In genomic region chr2:150688541-150689186, GRCm38 (mm10) we compare ENCODE assay signal across 8 mouse cellular contexts. TPM values are rescaled to one million over a fixed set of nuclear protein-coding genes. Genes with fewer than 3 reads are reported as not detected.
DNase-seq lines count a peak whose midpoint lies in the region; ATAC-seq and TF ChIP-seq lines count a peak whose summit lies in the region.
"Had no signal": no experiment of that assay in that cellular context is flagged by ENCODE, and none has a peak within 500 bp of the region (broad histone marks: within the 10 kb centered on the region; RNA-seq: fewer than 3 reads in every experiment).

No protein-coding gene starts in this region.

- TF ChIP-seq EP300 in liver, postnatal 0 days (IDR thresholded peaks at IDR 0.05; ENCODE audit: low read depth): no peak

- DNase-seq in thymus, postnatal 4 days: peak; percentile 52
- DNase-seq in thymus, adult 18-20 months: no peak
- DNase-seq in cerebellum, postnatal 36 days: peak; percentile 85 to 86
- peak; percentile 73 for DNase-seq in heart, embryonic 10.5 days (ENCODE audit: low spot score)
- peak; percentile 79 for DNase-seq in kidney, adult 2 months
- no peak for DNase-seq in liver, postnatal 0 days

- H3K9me3 ChIP-seq in heart, embryonic 10.5 days: no peaks in the 10 kb centered on the region
- no peaks in the 10 kb centered on the region for H3K9me3 ChIP-seq in liver, postnatal 0 days (ENCODE audit: low read length)
- H3K9me3 ChIP-seq in stomach, embryonic 16.5 days (replicated peaks; ENCODE audit: control insufficient read depth, low read length): no peaks in the 10 kb centered on the region

- H3K9ac ChIP-seq in liver, postnatal 0 days (replicated peaks): no peak overlapping the region
- peak overlapping the region; percentile 31; the same call in 1 of the 2 replicates for H3K9ac ChIP-seq in stomach, embryonic 16.5 days (ENCODE audit: low read length)

- H3K4me1 ChIP-seq in heart, embryonic 10.5 days: peaks cover 11% of the 10 kb centered on the region
- H3K4me1 ChIP-seq in kidney, adult 2 months (ENCODE audit: control insufficient read depth, insufficient read depth, low read length): no peaks in the 10 kb centered on the region
- H3K4me1 ChIP-seq in liver, postnatal 0 days (ENCODE audit: insufficient read depth): no peaks in the 10 kb centered on the region
- H3K4me1 ChIP-seq in stomach, embryonic 16.5 days (ENCODE audit: control insufficient read depth, insufficient read depth, low read length): 0 out of 2 replicates have a peak, but pooled peaks cover 7% of the 10 kb centered on the region

- no peak overlapping the region for H3K27ac ChIP-seq in heart, embryonic 10.5 days
- H3K27ac ChIP-seq in kidney, adult 2 months (ENCODE audit: insufficient read depth, low read depth, low read length): no peak overlapping the region
- no peak overlapping the region for H3K27ac ChIP-seq in liver, postnatal 0 days (ENCODE audit: low read depth)
- H3K27ac ChIP-seq in stomach, embryonic 16.5 days (ENCODE audit: low read length): no peak overlapping the region

- no peak for TF ChIP-seq POLR2A in kidney, adult 2 months (IDR thresholded peaks at IDR 0.05; ENCODE audit: low read depth, low read length)

- WGBS in heart, embryonic 10.5 days: under 1% methylated on average over 27 of the region's 44 CpGs
- 2% methylated on average over 44 of the region's 44 CpGs for WGBS in kidney, adult 2 months
- 2% methylated on average over 44 of the region's 44 CpGs for WGBS in liver, postnatal 0 days (ENCODE audit: insufficient replicate concordance)
- under 1% methylated on average over 44 of the region's 44 CpGs for WGBS in stomach, embryonic 16.5 days

- H3K36me3 ChIP-seq in heart, embryonic 10.5 days: no peaks in the 10 kb centered on the region
- no peaks in the 10 kb centered on the region for H3K36me3 ChIP-seq in kidney, adult 2 months (ENCODE audit: control insufficient read depth, insufficient read depth, low read length)
- no peaks in the 10 kb centered on the region for H3K36me3 ChIP-seq in liver, postnatal 0 days (replicated peaks; ENCODE audit: insufficient read depth, low read length)
- no peaks in the 10 kb centered on the region for H3K36me3 ChIP-seq in stomach, embryonic 16.5 days (ENCODE audit: control insufficient read depth, insufficient read depth, low read length)

- H3K4me2 ChIP-seq in liver, postnatal 0 days (ENCODE audit: low read depth, low read length): peak overlapping the region; percentile 51
- peak overlapping the region; percentile 55 for H3K4me2 ChIP-seq in stomach, embryonic 16.5 days (ENCODE audit: low read depth, low read length)

- peaks cover 82% of the 10 kb centered on the region for H3K27me3 ChIP-seq in heart, embryonic 10.5 days (ENCODE audit: insufficient read depth, poor library complexity, severe bottlenecking)
- peaks cover 1% of the 10 kb centered on the region; the same call in 1 of the 2 replicates for H3K27me3 ChIP-seq in kidney, adult 2 months (replicated peaks; ENCODE audit: control insufficient read depth, insufficient read depth, low read length)
- peaks cover 44% of the 10 kb centered on the region for H3K27me3 ChIP-seq in liver, postnatal 0 days (ENCODE audit: insufficient read depth, low read length)
- peaks cover 52% of the 10 kb centered on the region for H3K27me3 ChIP-seq in stomach, embryonic 16.5 days (ENCODE audit: control insufficient read depth, insufficient read depth, low read length)

- no peak for TF ChIP-seq CTCF in kidney, adult 2 months (conservative IDR thresholded peaks at IDR 0.05; ENCODE audit: insufficient read depth, insufficient read length, low read depth, low read length)
- TF ChIP-seq CTCF in liver, postnatal 0 days (IDR thresholded peaks at IDR 0.05; ENCODE audit: low read depth): no peak

- ATAC-seq in liver, postnatal 0 days: no peak
- ATAC-seq in stomach, embryonic 16.5 days (ENCODE audit: insufficient read depth, low FRiP score): no peak

- H3K4me3 ChIP-seq in heart, embryonic 10.5 days: peak overlapping the region; percentile 60
- peak overlapping the region; percentile 6; the same call in 1 of the 2 replicates for H3K4me3 ChIP-seq in kidney, adult 2 months (ENCODE audit: insufficient read depth, low read depth, low read length)
- peak overlapping the region; percentile 13; the same call in 1 of the 2 replicates for H3K4me3 ChIP-seq in liver, postnatal 0 days (ENCODE audit: low read depth, low read length)
- H3K4me3 ChIP-seq in stomach, embryonic 16.5 days (replicated peaks; ENCODE audit: low read length): peak overlapping the region; percentile 39

RNA-seq across cellular contexts. Expression of gene Vsx1, which starts 0.5 kb away (rescaled TPM):
- not detected in 2 replicates for polyA plus RNA-seq in heart, embryonic 10.5 days (2016; fragmentation: Nextera tagmentation; extraction: Ambion mirVana)
- polyA plus RNA-seq in kidney, adult 2 months (2012; rRNA removed): not detected in 2 replicates
- polyA plus RNA-seq in liver, postnatal 0 days (2015; fragmentation: Nextera tagmentation; extraction: Ambion mirVana): not detected in 2 replicates
- not detected in 2 replicates for polyA plus RNA-seq in stomach, embryonic 16.5 days (2015; fragmentation: Nextera tagmentation; extraction: Ambion mirVana)
- polyA plus RNA-seq: liver, adult 2 months had no signal

RNA-seq across cellular contexts. Expression of gene Acss1, which starts 20.4 kb away (rescaled TPM):
- 17.2 and 19.2 TPM in 2 replicates for polyA plus RNA-seq in heart, embryonic 10.5 days (2016; fragmentation: Nextera tagmentation; extraction: Ambion mirVana)
- 461 and 477 TPM in 2 replicates for polyA plus RNA-seq in kidney, adult 2 months (2012; rRNA removed)
- 15.7 and 16.7 TPM in 2 replicates for polyA plus RNA-seq in liver, postnatal 0 days (2015; fragmentation: Nextera tagmentation; extraction: Ambion mirVana)
- polyA plus RNA-seq in stomach, embryonic 16.5 days (2015; fragmentation: Nextera tagmentation; extraction: Ambion mirVana): 42.0 and 56.4 TPM in 2 replicates

Comparison
In these comparisons a context has a peak if more than half of its experiments do, and no peak if none do; other contexts are left out.
1. DNase-seq: peak in thymus, postnatal 4 days (single experiment), cerebellum, postnatal 36 days (2 of 2), heart, embryonic 10.5 days (single experiment) and kidney, adult 2 months (single experiment); none in thymus, adult 18-20 months (0 of 2) and liver, postnatal 0 days (single experiment).
2. H3K4me3 ChIP-seq: peak in every context shown above with its lines; median percentile 60 in heart, embryonic 10.5 days; 39 in stomach, embryonic 16.5 days; 13 in liver, postnatal 0 days; 6 in kidney, adult 2 months.